Mouse (Mus musculus): ENCODE results near the gene Cant1.

Gene Cant1

GRCm38 (mm10) chr11:118418834-118419504 lies at the start of gene Cant1:
Gene Cant1, minus strand, starts transcription at chr11:118419086.
- peak; percentile 97 to 99 for DNase-seq

DNA sequence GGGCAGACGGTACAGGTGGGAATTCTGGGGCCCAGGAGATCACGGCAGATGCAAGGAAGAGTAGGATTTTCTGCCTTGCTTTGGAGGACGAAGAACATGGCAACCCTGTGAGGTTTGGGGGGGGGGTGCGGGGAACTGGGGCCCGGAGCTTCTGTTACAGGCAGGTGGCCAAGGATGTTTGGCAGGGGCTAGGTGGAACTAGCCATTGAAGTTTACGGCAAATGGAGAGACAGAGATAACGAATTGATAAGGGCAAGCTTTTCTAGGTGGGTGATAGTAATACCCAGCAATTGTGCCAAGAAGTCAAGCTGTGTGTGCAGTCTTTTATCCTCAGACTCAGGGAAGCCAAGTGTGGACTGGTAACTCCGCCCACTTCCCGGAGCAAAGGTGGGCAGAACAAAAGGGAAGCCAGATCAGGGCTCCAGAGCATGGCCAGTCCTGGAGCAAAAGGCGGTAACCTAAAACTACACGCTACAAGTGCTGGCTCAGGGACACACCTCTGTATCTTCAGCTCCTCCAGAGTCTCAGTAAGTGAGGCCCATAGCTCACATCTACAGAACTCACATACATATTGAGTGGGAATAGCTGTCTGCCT lies 48.7 kb upstream of the Cant1 start:
- DNase-seq, result peak in 1 of 2 experiments; percentile 53

DNA sequence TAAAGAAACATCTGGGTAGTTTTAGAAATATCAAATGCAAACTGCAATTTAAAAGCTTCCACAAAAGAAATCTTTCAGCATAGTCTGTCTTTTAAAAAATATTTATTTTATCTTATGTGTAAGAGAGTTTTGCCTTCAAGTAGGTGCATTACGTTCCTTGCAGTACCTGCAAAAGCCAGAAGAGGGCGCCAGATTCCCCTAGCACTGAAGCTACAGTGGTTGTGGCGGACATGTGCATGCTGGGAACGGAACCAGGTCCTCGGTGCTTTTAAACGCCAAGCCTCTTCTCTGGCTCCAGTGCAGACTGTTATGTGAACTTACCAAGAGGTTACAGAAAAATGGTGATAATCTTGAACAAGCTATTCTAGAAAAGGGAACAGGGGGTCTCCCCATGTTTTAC lies 41.4 kb upstream of the Cant1 start:
- peak in 1 of 2 experiments; percentile 38 for DNase-seq

DNA sequence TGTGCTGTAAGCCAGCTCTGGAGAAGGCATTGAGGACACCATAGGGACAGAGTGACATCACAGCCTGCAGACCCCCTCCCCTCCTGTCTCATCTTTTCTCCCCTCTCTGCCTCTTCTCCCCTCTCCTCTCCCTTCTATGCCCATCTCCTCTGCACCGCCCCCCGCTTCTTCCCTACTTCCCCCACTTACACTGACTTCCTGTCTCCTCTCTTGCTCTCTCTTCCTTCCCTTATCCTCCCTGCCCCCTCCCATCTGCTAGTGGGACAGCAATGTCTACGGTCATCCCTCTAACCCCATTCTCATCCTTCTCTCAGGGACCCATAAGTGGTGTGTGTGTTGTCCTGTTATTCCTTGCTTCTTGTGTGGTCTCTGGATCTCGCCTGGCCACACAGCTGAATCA lies 40.6 kb upstream of the Cant1 start:
- no peak for DNase-seq

DNA sequence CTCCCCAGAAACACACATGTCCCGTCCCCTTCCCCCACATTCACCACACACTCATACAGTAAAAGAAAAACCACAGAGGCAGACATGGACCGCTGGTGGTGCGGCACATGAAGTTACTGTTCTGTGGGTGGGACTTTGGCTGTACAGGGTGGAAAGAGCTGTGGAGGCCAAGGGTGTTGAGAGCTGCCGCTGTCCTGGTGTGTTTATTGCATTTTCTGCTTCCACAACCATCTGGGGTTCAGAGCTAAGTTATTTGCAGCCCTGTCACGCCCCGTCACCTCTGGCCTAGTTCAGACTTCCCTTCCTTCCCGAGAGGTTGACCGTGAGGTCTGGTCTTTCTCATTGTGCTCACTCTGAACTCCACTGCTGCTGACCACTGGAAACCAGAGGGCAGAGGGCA lies 40.2 kb upstream of the Cant1 start:
- peak; percentile 61 to 77 for DNase-seq

GRCm38 (mm10) chr11:118456937-118457336 lies 38.1 kb upstream of the Cant1 start:
- DNase-seq, result no peak

GRCm38 (mm10) chr11:118455788-118456187 lies 36.9 kb upstream of the Cant1 start:
- DNase-seq, result no peak

- DNase-seq, result no peak
Measured at GRCm38 (mm10) chr11:118453886-118454671, 35.2 kb upstream of the Cant1 start.

- no peak for DNase-seq
Measured at GRCm38 (mm10) chr11:118452955-118453354, 34.1 kb upstream of the Cant1 start.

DNA sequence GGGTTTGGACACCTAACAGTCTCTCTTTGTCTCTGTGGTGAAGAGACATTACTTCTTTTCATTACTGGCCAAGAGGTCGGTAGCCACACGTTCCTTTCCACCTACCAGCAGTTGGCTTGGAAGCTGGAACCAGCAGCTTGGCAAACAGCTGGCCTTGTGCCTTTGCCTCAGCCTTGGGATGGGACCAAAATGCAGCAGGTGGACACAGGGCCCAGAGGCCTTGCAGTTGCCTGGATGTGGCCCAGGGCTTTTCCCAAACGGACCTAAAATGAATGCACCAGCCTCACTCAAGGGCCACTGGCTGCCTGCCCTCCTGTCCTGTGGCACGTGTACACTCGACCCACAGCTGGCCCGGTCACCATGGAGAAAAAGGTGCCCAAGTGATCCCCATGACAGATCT lies 32.3 kb upstream of the Cant1 start:
- no peak for DNase-seq

DNA sequence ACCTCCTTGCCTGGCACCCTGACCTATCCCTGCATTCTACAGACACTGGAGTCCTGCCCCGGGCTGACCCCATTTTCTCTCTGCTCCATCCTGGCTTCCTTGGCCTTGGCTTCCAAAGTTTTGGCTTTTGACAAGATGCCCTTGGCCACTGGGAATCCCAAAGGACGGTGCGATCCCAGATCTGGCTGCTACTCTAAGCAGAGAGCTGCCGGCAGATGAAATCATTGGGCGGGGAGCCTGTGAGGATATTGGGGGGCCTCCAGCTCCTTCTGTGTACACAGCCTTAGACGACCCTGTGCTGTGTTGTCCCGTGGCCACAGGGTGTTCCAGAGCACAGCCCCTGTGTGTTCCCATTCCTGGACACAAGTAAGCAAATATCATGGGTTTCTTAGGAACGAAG lies 29.5 kb upstream of the Cant1 start:
- no peak for DNase-seq

- DNase-seq, result no peak
Measured at GRCm38 (mm10) chr11:118447346-118447745, 28.5 kb upstream of the Cant1 start.

- DNase-seq, result peak; percentile 79
Measured at GRCm38 (mm10) chr11:118445843-118446242, 27.0 kb upstream of the Cant1 start.

GRCm38 (mm10) chr11:118443201-118443970 lies 24.5 kb upstream of the Cant1 start:
- peak; percentile 91 to 92 for DNase-seq

DNA sequence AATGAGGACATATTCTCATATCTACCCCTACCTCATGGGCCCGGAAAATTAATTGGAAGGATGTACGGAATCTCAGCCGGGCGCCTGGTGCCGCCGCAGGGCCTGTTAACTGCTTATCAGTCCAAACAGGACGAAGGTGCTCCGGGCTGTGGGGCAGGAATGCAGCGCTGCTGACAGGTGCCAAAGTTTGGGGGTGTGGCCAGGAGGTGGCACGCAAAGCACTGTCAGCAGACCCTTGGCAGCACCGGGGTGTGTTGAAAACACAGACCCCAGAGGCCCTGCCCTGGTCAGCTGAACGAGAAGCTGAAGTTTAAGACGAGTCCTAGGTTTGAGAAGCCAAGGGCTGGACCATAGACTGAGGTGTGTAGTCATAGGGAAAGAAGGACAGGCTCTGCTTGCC lies 23.8 kb upstream of the Cant1 start:
- no peak for DNase-seq

- DNase-seq, result no peak
Measured at GRCm38 (mm10) chr11:118438665-118439414, 20.0 kb upstream of the Cant1 start.

DNA sequence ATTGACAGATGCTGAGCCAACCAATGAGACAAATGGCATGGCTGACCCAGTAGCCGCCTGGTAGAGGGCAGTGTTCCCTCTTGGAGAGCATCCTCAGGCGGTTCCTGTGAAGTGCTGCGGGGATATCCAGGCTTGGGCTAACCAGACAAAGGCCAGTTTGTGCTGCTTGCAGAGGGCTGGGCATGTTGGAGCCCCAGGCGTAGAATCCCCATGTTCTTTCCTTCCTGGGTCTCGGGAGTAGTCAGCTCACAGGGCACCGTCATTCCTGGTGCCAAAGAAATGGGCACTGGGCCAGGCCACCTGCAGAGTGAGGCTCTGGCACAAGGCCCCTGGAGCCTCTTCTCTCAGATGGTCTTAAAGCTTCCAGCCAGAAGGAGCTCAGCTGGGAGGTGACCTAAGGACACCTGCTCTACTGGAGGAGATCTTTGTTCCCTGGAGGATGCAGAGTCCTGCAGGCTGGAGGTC lies 17.6 kb upstream of the Cant1 start:
- DNase-seq, result peak in 1 of 2 experiments; percentile 48

- no peak for DNase-seq
Measured at GRCm38 (mm10) chr11:118434093-118434492, 15.2 kb upstream of the Cant1 start.

DNA sequence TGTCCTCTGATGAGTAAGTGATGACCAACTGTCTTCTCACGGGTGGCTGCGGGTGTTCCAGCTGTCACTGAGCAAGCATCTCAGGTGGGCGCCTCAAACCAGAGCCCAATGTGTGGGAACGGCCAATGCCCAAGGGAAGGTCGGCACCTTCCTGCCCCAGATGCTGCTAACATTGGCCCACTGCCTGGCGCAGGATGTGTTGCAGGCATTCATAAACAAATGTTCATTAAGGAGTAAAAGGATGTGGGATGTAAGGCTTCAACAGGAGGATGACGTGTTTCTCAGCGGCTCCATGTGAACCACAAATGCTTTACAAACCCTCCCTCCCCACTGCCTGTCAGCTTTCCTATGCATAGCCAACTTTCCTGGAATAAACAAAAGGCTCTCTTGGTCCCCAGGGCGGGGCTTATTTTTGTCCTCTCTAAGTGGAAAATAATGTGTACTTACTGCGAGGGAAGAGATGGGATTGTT lies 14.5 kb upstream of the Cant1 start:
- peak in 1 of 2 experiments; percentile 56 for DNase-seq

DNA sequence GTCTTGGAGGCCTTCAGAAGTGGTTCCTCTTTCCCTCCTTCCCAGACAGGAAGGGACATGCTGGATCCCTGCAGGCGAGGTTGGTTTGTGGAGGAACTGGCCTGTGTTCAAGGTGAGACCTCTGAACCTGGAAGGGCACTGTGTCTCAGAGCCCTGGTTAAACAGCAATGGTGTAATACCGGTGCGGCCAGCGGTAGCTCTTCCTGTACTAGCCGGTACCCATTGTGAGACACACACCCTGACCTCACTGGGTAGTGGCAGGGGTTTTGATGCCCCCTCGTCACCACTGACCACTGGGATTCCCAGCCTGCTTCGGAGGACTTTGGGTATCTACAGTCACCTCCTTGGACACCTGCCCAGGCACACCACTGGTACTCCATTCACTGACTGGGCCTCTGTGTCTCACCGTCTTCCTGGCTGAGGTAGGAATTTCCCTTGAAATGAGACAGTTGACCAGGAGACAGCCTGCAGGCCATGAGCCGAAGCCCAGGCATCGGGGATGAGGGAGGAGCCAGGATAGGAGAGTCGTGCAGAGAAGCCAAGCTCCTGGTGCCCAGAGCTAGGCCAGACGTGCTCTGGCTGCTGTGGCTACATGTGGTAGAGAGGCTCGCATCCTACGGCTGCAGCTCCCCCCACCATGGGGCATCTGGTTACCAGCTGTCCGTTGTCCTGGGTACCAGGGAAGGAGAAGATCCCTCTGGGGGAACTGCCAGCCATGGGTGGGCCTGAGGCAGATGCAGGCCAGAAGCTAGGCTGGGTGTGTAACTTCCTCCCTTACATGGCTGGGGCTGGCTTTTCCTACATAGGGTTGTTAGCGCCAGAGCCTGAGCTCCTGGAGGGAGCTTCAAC lies 12.4 kb upstream of the Cant1 start:
- DNase-seq, result no peak

DNA sequence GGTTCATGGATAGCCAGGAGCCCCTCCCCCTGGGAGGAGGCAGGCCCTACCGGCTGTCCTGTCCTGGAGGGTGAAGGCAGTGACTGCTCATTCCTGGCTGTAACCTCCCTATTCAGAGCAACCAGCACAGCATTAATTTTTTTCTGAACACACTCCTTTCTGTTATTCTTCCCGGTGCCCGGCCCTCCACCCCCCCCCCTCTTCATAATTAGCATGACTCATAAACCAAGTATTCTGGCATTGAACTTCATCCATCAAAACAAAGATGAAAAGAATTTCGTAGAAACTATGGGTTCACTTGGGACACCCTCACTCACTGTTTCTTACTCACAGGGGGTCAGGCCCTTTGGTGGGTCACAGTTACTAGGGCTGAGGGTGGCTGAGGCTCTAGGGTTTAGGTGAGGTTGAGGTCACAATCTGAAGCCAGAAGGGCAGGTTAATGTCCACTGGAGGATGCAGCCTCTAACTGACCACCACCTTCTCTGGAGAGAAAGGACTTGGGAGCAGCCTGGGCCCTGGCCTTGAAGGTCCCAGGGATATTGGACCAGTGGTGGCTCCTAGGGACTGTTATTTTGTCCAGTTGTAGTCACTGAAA lies 11.5 kb upstream of the Cant1 start:
- no peak for DNase-seq
